Mouse (Mus musculus) skeletal muscle tissue, adult 2 months (tissue): ENCODE data around the gene Abcf1.

Experiments
- DNase-seq: peaks from one replicate; pipeline ENCODE4 v3.0.0-alpha.2; 2012; ENCODE audit warnings: low read depth, low spot score

Abcf1 gene

DNA sequence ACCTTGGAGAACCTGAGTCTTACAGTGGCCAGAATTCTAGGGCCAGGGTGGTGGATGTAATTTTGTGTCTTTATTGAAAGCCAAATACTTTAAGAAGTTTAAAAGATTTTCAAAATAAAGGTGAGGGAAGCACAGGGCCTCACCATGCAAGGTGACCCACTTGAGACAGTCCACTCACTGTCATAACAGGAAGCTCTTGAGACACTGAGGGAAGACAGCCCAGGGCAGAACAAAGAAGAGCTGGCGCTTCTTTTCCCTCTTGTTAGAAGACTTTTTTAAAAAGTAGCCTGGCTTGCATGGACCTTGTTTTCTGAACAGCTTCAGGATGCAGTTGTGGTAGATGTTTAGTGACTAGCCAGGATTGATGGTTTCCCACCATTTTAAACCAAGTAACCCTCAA is 49.2 kb downstream of the Abcf1 start:
- DNase-seq, result no peak

DNA sequence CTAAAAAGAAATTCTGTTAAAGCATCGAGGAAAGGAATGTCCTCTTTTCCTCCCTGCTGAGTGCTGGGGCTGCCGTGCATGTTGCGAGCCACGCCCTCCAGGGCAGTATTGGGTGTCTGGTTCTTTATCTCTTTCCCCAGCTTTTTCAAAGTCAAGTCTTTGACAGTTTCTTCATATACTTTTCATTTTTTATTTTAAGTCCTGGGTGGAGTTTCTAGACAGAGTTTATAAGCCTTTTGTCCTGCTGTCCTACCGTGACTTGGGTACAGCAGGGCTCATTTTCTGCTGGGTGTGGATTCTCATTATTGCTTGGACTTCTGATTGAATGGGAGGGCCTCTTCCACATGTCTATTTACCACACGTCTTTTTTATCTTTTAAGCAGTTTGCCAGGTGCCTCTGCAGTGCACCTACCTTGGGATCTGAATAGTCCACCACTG is 49.7 kb downstream of the Abcf1 start:
- no peak for DNase-seq

DNA sequence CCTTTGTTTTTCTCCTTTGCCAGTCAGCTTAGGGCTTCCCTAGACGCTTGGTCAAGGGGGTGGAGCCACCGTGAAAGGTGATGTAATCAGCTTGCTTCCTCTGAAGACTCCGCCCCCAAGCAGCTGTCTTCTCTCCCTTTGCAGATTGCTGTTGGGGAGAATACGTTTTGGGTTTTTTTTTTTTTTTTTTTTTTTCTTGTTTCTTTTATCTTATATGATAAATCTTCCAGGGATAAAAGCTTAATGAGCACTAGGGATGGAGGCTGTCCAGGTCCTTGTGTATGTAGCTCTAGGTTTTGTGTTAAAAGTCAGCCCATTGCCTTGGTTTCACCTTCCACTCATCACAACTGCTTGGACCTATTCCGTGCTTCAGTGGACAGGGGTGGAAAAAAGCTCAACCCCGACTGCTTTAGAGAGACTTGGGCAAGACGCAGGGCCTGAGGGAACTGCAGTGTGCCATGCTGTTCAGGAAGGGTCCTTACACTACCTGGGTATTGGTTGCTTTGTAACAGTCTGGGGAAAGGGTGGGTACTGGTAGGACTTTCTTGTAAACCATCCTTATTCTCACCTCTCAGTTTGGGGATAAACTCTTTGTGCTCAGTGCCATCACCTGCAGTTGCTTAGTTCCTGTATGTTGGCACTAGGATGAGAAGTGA is 50.4 kb downstream of the Abcf1 start:
- peak; percentile 98 for DNase-seq

DNA sequence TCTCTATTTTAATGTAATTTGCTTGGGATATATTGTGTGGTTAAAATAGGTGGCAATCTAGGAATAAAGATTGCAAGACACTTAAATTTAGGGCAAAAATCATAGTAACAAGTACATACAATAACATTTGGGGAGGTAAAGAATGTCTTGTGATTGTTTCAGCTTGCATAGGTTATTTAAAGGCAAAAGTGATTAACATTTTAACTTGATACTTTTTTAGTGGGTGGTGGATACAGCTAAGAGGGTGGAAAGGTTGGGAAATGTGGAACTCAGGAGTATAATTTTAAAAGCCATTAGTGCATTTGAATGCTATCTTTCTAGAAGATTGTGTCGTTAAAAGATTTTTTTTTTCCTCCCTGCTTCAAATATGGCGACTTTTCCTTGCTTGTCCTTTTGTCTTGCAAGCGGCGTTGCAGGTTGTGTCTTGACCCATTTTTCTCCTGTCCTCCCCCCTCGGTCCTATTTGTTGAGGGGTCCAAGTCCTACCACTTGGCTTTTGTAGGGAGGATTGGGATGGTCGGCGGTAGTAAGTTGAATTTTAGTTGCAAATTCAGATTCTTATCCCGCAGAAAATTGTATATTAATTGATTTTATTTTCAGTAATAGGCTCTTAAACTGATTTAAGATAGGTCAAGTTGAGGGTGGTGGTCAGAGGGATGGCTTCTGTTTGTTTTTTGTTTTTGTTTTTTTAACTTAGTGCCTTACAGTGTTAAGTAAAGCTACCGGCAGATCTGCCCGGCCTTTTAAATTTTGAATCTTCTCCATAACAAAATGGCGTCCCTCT is 51.1 kb downstream of the Abcf1 start:
- peak; percentile 67 for DNase-seq

DNA sequence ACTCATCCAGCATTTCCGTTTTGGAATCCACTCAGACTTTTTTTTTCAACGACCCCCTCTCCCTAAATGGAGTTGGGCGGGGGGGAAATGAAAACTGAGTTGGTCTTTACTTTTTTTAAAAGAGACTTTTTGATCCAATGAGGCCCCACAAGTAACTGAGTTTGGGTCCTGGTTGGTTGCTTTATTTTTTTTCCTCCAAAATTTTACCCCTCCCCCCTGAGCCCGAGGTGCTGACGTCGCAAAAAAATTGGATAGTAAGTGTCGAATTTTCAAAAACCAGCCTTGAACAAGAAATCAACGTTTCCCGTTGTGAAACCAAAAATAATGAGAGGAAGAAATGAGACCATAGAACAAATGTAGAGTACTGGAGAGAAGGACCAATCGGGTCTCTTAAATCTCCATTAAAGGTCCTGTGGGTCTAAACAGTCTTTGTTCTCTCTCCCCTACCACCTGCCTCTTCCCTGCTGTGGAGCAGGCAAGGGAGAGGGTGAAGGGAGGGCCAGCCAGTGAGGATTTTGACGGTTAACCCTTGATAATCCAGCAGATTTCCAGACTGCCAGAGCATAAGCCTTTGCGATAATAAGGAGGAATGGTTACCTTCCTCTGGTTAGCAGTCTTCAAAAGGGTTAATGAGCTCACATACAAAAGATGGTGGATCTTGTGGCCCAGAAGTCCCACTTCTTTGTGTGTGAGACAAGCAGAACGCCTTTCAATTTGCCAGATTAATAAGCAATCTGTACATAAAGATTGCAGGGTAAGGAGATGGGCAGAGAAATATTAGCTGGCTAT is 51.9 kb downstream of the Abcf1 start:
- DNase-seq, result peak; percentile 66

DNA sequence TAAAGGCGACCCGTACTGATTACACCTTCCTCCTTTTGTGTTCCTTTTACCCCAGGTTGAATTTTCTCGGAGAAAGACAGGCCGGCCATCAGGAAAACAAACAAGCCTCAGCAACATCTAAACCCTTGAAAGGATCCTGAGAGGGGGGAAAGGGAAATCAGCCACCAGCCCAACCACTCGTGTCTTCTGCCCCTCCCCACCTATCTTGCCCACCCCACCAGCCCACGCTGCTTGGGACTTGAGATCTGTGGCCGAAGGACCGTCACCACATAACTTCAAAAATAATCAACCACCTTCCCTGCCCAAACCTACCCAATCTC is 52.5 kb downstream of the Abcf1 start:
- no peak for DNase-seq

DNA sequence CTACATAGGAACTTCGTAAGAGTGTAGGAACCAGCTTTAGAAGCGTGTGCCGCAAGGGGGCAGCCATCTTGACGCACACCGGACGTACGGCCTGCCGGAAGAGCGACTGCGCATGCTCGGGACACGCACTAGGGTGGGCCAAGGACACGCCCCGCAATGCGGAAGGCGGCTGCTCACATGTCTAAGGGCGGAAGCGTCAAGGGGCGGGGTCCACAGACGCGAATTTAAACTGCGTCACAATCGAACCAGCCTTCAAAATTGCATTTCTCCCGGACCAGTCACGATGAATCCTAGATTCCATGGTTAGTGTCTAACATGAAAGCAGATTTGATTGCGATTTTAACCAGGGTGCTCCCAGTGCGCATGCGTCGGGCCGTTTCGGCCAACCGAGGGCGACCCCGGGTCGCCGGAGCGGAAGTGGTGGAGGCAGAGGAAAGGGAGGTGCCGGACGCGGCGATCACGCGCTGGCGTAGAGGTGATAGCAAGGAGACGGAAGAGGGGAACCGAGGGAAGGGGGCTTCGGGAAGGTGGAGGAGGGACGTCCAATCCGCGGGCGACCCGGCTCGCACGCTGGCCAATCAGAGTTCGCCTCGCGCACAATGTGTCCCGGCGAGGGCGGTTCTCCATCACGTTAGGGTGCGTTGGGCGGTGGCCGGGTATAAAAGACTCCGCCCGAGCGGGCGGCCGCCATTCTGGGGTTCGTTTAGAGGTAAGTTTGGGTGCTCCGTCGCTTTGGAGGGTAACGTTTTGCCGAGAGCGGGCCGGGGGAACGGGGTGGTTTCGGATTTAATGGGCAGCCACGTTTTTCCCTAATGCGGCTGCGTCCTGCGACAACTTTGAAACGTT is 53.0 kb downstream of the Abcf1 start, which contains the start of the genes Mrps18b and Ppp1r10:
Mrps18b (minus strand) TSS at position 93 of the 846 bp plus-strand sequence.
Ppp1r10 (plus strand) TSS at position 138 of the 846 bp plus-strand sequence.
- peak; percentile 100 for DNase-seq

DNA sequence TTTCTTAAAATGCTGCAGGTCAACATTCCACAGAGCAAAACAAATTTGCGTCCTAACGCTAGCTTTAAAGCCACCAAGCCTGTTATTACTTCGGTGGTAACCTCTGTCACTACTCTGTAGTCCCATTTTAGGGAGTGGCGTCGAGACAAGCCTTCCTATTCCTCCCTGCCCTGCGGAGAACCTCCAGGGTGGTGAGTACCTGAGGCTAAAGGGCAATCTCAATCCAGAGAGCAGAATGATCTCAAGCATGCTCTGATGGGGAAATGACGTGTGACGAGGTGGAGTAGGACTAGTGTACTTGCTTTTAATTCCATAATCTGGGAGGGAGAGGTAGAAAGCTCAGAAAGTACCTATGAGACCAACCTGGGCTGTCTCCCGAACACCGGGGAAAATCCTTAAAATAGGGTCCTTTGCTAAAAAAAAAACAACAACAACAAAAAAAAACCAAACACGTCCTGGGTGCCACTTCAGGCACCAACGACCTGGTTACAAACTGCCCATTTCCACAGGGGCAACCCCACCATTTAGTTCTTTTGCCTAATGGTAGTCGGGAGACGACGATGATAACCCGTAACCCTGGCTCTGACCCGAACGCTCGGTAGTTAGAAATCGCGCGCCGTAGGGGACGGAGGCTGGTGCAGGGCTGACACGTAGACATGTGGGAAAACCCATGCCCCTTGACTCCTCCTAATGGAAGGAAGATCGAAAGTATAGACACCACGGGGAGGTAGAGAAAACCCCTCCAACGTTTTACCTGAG is 53.8 kb downstream of the Abcf1 start:
- DNase-seq, result no peak

DNA sequence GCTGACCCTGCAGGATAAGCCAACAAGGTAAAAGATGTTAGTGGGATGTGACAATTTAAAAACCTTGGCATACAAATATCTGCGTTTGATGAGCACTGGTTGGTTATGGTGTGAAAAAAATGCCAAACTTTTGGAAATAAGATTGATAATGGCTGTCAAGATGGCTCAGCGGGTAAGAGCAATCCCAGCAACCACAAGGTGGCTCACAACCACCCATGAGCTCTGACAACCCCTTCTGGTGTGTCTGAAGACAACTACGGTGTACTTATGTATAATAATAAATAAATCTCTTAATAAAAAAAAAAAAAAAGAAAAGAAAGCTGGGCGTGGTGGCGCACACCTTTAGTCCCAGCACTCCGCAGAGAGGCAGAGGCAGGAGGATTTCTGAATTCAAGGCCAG is 54.6 kb downstream of the Abcf1 start:
- DNase-seq, result no peak

DNA sequence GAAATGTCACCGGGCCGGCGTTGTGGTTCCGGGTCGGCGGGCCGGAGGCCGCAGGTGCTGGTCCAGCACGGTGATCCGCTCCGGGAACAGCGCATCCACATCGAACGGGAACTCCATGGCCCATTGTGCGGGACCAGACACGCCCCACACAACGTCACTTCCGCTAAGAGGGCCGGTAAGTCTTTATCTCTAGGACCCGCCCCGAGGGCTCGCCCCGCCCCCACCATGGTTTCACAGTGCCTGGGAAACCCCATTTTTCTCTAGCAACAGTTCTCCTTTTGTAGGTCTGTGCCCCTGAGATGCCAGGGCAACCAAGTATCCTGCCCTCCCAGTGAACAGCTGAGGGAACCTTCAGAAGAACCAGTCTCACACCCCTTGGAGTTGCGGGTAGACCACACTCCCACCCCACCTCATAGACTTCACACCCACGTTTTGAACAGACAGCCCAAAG is 59.6 kb downstream of the Abcf1 start, which contains the start of gene Atat1:
Atat1 (minus strand) TSS at position 157 of the 451 bp plus-strand sequence.
- peak; percentile 78 for DNase-seq

DNA sequence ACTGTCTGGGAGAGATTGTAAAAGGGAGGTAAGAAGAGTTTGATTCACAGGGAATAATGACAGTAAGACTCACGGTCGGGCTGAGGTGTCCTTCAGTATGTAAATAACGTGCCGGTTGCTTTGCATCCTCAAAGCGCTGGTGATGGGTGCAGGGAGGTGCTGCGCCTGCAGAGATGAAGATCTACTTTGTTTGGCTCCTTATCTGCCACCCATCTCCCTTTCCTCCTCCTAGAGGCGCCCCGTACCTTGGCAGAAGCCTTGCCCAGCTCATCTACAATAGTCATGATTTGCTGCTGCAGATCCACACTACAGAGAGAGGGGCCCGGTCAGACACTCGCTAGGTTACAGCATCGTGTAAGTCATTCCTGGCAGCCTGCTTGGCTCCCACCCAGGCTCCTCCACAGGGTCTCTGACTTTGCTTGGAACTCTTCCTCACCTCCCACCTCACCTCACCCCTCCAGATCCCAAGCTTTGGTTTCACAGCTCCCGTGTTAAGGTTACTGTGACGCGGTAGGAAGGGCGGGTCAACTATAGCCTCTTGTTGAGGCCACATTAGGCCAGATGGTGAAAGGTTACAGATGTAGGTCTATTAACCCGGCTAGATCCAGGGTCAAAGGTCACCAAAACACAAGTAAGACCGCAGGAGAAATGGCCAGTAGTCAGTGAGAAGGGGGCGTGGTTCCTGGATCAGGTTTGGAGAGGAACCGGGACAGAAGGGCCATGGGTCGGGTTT is 60.2 kb downstream of the Abcf1 start:
- DNase-seq, result no peak

DNA sequence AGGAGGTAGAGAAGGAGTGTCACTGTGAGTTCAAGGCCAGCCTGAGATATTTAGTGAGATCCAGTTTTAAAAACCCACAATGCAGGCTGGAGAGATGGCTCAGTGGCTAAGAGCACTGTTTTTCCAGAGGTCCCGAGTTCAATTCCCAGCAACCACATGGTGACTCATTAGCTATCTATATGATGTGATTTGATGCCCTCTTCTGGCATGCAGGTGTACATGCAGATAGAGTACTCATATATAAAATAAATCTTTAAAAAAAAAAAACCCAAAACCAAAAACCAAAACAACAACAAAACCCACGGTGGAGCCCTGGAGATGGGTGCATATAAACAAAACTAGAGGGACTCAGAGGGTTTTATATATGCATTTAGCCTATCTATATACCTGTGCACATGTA is 62.0 kb downstream of the Abcf1 start:
- DNase-seq, result no peak
